Mouse (Mus musculus) forebrain, embryonic 10.5 days (tissue): Measurements from ENCODE around the gene Wdr17. TPM values are rescaled to one million over a fixed set of nuclear protein-coding genes. Genes with fewer than 3 reads are reported as not detected.

Experiments
- DNase-seq: peaks from one replicate; pipeline ENCODE4 v3.0.0-alpha.2; 2017; ENCODE audit warnings: low spot score; ENCODE audit errors: extremely low spot score
- H3K27ac ChIP-seq: fragments of 300-500 bp; sonication (generic); 2 replicates; pipeline ENCODE4 v1.5.1; 2016; ENCODE audit warnings: mild to moderate bottlenecking
- H3K27me3 ChIP-seq: fragments of 300-500 bp; sonication (generic); 2 replicates; pipeline ENCODE4 v1.6.1; 2016; ENCODE audit warnings: mild to moderate bottlenecking; ENCODE audit not compliant: poor library complexity, severe bottlenecking
- H3K36me3 ChIP-seq: fragments of 300-500 bp; sonication (generic); replicated peaks from 2 replicates; pipeline ENCODE4 v1.6.1; 2016; ENCODE audit warnings: mild to moderate bottlenecking, moderate library complexity
- H3K4me1 ChIP-seq: fragments of 300-500 bp; sonication (generic); 2 replicates; pipeline ENCODE4 v1.6.1; 2016
- H3K4me3 ChIP-seq: fragments of 300-500 bp; sonication (generic); 2 replicates; pipeline ENCODE4 v1.5.1; 2016; ENCODE audit warnings: mild to moderate bottlenecking, moderate library complexity
- H3K9me3 ChIP-seq: fragments of 300-500 bp; sonication (generic); 2 replicates; pipeline ENCODE4 v1.6.1; 2016; ENCODE audit warnings: mild to moderate bottlenecking, moderate library complexity
- WGBS: fragments of 180-500 bp; shearing (Covaris S2); methylation state at CpG from one replicate; pipeline ENCODE4 v1.1.7; 2016; 5-methylcytosine and 5-hydroxymethylcytosine counted together
- polyA plus RNA-seq: library from polyadenylated mRNA; unstranded; fragments of >200 nt; fragmentation: Nextera tagmentation; extraction: Ambion mirVana; gene quantifications from 2 replicates; pipeline ENCODE4 v1.2.1, GENCODE M21; 2016

Wdr17 gene
- polyA plus RNA-seq, 1 experiment from 2014 or later, result 4.7 TPM

- no peaks in the 10 kb centered on the region for H3K9me3 ChIP-seq
- no peaks in the 10 kb centered on the region for H3K36me3 ChIP-seq
- no peaks in the 10 kb centered on the region for H3K4me1 ChIP-seq
- no peak for DNase-seq
- no peak overlapping the region for H3K27ac ChIP-seq
- no peak overlapping the region for H3K4me3 ChIP-seq
- no peaks in the 10 kb centered on the region for H3K27me3 ChIP-seq
- WGBS, result 88% methylated on average over 4 of the region's 4 CpGs
Observed at GRCm38 (mm10) chr8:54864038-54864760, 22.8 kb downstream of the Wdr17 start.

DNA sequence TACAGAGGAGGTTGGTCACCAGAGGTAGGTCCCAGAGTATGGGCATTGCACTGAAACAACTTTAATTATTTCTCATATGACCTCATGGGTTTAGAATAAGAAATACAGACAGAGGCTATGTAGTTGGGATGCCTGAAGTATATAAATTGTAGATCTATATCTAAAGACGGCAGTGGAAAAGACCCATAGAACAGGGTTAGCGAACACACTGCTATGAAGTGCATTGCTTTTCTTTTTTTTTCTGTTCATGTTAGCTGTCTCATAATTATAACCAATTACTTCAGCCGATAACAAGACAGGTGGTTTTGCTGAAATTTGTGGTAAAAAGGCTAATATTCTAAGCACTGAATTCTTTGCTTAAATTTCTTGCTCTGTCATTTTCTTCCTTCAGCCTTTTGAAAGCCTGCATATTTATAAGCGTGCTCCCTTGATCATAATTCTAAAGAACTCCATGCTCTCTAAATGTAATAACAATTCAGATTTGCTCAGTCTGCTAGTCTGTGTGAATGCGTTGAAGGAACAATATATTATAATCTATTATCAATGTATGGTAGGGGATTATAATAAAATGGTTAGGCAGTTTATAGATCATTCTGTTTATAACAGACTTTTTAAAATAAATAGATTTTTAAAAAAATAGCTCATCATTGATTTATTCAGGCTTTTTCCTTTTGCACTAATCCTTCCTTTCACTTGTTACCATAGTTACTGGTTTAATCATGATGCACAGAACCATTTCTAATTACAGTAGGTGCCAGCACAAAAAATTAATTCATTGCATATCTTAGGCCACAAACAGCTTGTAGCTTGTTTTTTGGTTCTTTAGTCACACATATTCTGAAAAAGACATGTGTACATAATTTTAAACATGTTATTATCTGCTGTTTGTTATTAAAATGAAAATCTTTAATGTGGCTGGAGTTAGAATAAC is 50.7 kb downstream of the Wdr17 start:
- Histone ChIP-seq H3K27ac (no peak overlapping the region), H3K27me3 (no peaks in the 10 kb centered on the region)
- WGBS, result 91% methylated on average over 5 of the region's 5 CpGs

DNA sequence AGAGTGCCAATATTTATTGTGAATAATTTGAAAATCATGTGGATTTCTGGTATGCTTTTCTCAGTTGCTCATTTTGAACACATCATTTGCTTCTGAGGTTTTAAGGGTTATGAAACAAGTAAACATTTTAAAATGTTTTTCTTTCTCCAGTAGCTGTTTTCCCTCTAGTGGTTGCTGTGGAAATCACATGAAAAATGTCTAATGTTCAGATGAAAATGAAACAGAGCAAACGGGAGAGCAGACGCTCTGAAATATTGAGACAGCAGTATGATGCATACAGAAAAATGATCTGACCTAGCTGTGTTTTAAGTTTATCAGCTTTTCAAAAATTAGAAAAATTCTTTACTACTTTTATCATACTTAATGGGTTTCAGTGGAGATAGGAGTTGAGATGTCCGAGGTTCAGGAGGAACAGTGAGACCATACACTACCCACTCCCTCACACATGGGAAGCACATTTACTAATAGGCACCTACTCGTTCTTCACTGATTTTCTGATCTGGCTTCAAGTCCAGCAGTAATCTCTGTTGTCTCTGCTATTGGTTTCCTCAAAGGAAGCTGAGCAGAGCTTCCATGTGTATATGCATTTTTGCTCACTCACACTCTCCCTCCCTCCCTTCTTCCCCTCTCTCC is 57.1 kb downstream of the Wdr17 start:
- no peak for DNase-seq
- 76% methylated on average over 4 of the region's 4 CpGs for WGBS
- H3K4me1 ChIP-seq, result no peaks in the 10 kb centered on the region

More for the DNA sequence above, 50.7 kb downstream of the Wdr17 start:
- H3K36me3 ChIP-seq, result no peaks in the 10 kb centered on the region
- no peak for DNase-seq
- no peaks in the 10 kb centered on the region for H3K9me3 ChIP-seq
- H3K4me3 ChIP-seq, result no peak overlapping the region
- H3K4me1 ChIP-seq, result no peaks in the 10 kb centered on the region

DNA sequence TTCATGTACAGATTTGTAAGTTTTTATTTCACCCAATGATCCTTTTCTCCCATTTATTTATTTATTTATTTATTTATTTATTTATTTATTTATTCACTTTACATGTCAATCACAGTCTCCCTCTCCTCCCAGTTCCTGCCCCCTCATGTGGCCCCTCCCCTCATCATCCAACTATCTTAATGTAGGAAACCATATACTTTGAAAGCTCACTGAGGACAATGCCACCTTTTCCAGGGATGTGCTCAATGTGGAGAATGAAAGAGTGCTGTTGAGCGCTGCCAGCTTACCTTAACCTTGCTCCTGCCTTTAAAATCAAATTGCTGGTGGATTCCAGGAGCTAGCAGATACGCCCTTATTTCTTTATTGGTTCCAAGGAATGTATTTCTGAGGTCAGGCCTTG is 59.0 kb downstream of the Wdr17 start:
- H3K27me3 ChIP-seq, result no peaks in the 10 kb centered on the region
- H3K4me3 ChIP-seq, result no peak overlapping the region
- no peaks in the 10 kb centered on the region for H3K9me3 ChIP-seq
- DNase-seq, result no peak
- 95% methylated on average over 2 of the region's 2 CpGs for WGBS
- H3K4me1 ChIP-seq, result no peaks in the 10 kb centered on the region
- no peak overlapping the region for H3K27ac ChIP-seq
- no peaks in the 10 kb centered on the region for H3K36me3 ChIP-seq

More for the DNA sequence above, 57.1 kb downstream of the Wdr17 start:
- no peak overlapping the region for H3K4me3 ChIP-seq
- H3K27me3 ChIP-seq, result no peaks in the 10 kb centered on the region
- H3K36me3 ChIP-seq, result no peaks in the 10 kb centered on the region
- H3K9me3 ChIP-seq, result no peaks in the 10 kb centered on the region
- no peak overlapping the region for H3K27ac ChIP-seq

GRCm38 (mm10) chr8:54822956-54823355 is 64.0 kb downstream of the Wdr17 start:
- H3K4me3 ChIP-seq, result no peak overlapping the region
- no peaks in the 10 kb centered on the region for H3K9me3 ChIP-seq
- no peak for DNase-seq
- no peak overlapping the region for H3K27ac ChIP-seq
- H3K27me3 ChIP-seq, result no peaks in the 10 kb centered on the region
- WGBS, result 89% methylated on average over 5 of the region's 5 CpGs
- no peaks in the 10 kb centered on the region for H3K36me3 ChIP-seq
- H3K4me1 ChIP-seq, result no peaks in the 10 kb centered on the region

DNA sequence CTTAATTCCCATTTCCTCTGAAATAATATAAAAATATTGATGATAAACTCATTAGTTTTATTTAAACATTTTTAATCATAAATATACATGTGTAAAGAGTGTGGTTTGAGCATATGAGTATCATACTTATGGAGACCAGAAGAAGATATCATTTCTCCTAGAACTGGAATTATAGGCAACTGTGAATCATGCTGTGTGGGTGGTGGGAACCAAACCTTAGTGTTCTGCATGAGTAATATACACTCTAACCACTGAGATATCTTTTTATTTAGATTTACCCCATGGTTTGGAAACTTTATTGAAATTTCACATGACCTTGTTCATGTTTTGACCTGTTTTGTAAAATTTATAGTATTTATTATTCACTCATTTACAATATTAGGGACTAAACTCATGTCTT is 68.3 kb downstream of the Wdr17 start:
- DNase-seq, result no peak
- Histone ChIP-seq H3K27me3 (no peaks in the 10 kb centered on the region), H3K4me1 (no peaks in the 10 kb centered on the region), H3K4me3 (no peak overlapping the region), H3K36me3 (no peaks in the 10 kb centered on the region), H3K27ac (no peak overlapping the region), H3K9me3 (peaks cover 5% of the 10 kb centered on the region; the same call in 1 of the 2 replicates)

GRCm38 (mm10) chr8:54808217-54808616 is 78.8 kb downstream of the Wdr17 start:
- WGBS, result 83% methylated on average over 6 of the region's 6 CpGs
- no peak overlapping the region for H3K4me3 ChIP-seq
- no peaks in the 10 kb centered on the region for H3K27me3 ChIP-seq
- no peak overlapping the region for H3K27ac ChIP-seq
- H3K4me1 ChIP-seq, result 0 out of 2 replicates have a peak, but pooled peaks cover 5% of the 10 kb centered on the region
- no peaks in the 10 kb centered on the region for H3K9me3 ChIP-seq
- DNase-seq, result no peak
- no peaks in the 10 kb centered on the region for H3K36me3 ChIP-seq

GRCm38 (mm10) chr8:54806173-54806572 is 80.8 kb downstream of the Wdr17 start:
- no peaks in the 10 kb centered on the region for H3K36me3 ChIP-seq
- H3K4me3 ChIP-seq, result no peak overlapping the region
- WGBS, result 94% methylated on average over 6 of the region's 6 CpGs
- DNase-seq, result no peak
- no peaks in the 10 kb centered on the region for H3K9me3 ChIP-seq
- no peak overlapping the region for H3K27ac ChIP-seq
- H3K4me1 ChIP-seq, result 0 out of 2 replicates have a peak, but pooled peaks cover 5% of the 10 kb centered on the region
- H3K27me3 ChIP-seq, result no peaks in the 10 kb centered on the region

- no peaks in the 10 kb centered on the region; the same call in 1 of the 2 replicates for H3K4me1 ChIP-seq
- no peaks in the 10 kb centered on the region for H3K9me3 ChIP-seq
- no peak for DNase-seq
- H3K4me3 ChIP-seq, result no peak overlapping the region
- no peaks in the 10 kb centered on the region for H3K36me3 ChIP-seq
- H3K27ac ChIP-seq, result no peak overlapping the region
- H3K27me3 ChIP-seq, result no peaks in the 10 kb centered on the region
- WGBS, result 85% methylated on average over 2 of the region's 2 CpGs
Observed at GRCm38 (mm10) chr8:54792699-54793061, 94.3 kb downstream of the Wdr17 start.

- Histone ChIP-seq H3K27me3 (no peaks in the 10 kb centered on the region), H3K4me1 (no peaks in the 10 kb centered on the region; the same call in 1 of the 2 replicates)
Observed at GRCm38 (mm10) chr8:54791858-54792698, 94.9 kb downstream of the Wdr17 start.

DNA sequence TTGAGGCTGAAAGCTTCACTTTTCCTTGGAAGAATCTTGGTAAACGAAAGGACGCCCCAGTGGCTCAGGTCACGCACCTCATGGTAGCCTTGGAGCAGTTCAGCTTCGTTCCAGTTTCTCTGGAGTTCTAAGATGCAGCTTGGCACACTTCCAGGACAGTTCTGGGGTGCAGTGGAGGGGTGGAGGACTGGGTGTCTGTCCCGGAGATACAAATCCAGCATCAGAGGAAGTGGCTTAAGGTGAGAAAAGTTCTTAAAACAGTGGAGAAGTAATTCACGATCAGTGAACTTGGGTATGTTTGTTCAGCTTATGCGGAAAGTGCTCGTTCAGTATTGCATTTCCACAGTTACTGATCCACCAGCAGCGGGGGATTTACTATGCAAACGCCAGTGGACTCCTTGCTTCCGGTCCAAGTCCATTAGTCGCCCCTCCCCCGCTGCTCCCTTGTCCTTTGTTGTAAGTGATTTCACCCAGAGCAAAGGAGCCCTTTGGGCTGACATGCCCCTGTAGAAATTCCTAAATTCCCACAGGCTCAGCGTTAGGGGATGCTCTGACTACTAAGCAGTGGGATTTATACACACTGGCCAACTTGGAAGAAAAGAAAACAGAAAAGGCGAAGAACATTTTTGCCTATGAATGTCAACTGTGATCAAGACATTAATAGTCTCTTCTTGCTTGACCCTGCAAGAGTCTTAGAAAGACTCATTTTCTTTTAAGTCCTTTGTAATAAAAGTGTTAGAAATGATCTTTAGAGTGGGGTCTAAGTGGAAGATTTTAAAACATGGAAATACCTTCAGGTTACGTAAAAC is 106.6 kb downstream of the Wdr17 start:
- DNase-seq, result peak; percentile 65
- Histone ChIP-seq H3K36me3 (no peaks in the 10 kb centered on the region), H3K27ac (peak overlapping the region; percentile 85), H3K27me3 (no peaks in the 10 kb centered on the region), H3K4me1 (peaks cover 21% of the 10 kb centered on the region), H3K9me3 (no peaks in the 10 kb centered on the region), H3K4me3 (peak overlapping the region; percentile 60)
- WGBS, result 10% methylated on average over 16 of the region's 16 CpGs

More at GRCm38 (mm10) chr8:54791858-54792698, 94.9 kb downstream of the Wdr17 start:
- no peak for DNase-seq
- no peaks in the 10 kb centered on the region for H3K36me3 ChIP-seq
- WGBS, result 85% methylated on average over 2 of the region's 2 CpGs
- no peak overlapping the region for H3K4me3 ChIP-seq
- H3K9me3 ChIP-seq, result no peaks in the 10 kb centered on the region
- H3K27ac ChIP-seq, result no peak overlapping the region
